Mouse (Mus musculus): Measurements from ENCODE around the gene Gm28845.
"Not testable (repeated sequence)": the region's sequence is repeated elsewhere in the genome, so short reads cannot be mapped to it uniquely, and the experiment has no call there.

Gm28845 gene

DNA sequence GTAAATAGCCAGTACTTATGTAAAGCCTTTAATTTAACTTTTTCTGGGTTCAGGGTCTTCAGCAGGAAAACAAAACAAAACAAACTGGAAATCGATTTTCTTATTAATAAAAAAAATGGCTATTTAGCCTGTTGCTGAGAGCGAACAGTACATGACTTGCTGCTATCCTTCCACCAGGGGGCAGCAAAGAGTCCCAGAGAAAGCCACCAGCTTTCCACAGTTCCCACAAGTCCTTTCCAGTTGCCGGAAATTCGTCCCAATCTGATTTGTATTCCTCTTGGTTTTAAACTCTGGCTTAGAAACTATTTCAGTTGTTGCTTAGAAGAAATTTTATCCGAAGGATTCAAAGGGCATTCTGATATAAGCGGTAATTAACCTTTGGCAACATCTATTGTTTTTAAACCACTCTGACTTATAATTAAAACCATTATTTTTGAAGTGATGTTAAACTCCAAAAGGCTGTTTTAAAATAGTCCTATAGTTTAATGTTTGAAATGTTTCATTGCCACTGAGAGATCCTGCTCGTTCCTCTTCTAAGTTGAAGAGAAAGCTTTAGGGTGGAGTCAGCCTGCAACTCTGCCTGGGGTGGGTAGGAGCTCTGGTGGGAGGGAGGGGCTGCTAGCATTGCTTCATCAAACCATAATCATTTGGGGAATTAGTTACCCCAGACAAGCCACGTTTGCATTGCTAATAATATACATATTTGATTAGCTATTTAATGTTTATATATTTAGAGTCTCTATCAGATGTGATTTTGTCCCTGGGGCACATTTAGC, 7.1 kb downstream of the Gm28845 start:
- in situ Hi-C loops (cut with MboI; ENCODE audit: low pct_unique_long_range_greater_than_20kb in 1 of 2, low sequenced_read_pairs in 2 of 2, unreplicated experiment in 1 of 2), result loop anchor here (5.0 kb wide), 1 partner anchor 65 kb away; no protein-coding TSS in a partner anchor

DNA sequence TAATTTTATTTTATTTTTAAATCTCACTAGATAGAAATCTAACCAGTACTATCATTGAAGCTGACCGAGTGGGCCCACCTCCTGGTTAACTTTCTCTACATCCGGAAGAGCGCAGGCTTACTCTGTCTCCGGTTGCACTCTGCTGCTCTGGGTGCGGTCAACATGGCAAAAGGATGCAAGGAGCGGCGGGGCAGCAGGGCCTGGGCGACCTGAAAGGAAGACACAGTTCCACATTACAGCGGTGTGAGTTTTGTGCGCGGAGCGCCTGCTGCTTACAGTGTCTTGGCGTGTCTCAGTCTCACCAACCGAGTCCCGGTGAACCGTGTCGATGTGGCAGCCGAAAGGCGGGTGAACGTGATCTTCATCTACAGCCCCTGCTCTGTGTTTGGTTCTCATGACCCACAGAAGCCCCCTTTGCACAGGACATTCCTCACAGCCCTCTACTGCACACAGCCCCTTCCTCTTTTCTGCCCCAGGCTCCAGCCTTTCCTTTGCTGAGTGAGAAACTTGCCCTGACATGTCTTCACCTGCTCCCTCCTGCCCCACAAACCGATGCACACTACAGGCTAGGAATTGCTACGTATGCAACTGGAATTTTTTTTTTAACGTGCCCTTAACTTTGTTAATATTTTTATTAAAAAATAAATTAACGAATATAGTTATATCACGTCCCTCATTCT, 9.5 kb downstream of the Gm28845 start:
- in situ Hi-C loops (cut with MboI; ENCODE audit: low pct_unique_long_range_greater_than_20kb in 1 of 2, low sequenced_read_pairs in 2 of 2, unreplicated experiment in 1 of 2), result loop anchor here (5.0 kb wide), 1 partner anchor 67 kb away; no protein-coding TSS in a partner anchor

DNA sequence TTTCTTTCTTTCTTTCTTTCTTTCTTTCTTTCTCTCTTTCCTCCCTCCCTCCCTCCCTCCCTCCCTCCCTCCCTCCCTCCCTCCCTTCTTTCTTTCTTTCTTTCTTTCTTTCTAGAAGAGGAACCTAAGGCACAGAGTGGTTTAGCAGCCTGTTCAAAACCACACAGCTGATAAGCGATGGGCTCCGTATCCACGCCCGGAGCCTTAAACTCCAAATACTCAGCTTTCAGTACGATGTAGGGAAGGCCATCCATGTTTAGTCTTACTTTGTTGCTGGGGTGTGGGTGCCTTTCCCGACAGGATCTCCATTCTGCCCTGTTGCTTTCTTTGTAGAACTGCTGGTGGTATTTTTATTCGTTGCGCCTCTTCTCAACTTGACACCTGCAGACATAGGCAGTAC, 10.2 kb downstream of the Gm28845 start:
- in situ Hi-C loops (cut with MboI; ENCODE audit: low pct_unique_long_range_greater_than_20kb in 1 of 2, low sequenced_read_pairs in 2 of 2, unreplicated experiment in 1 of 2), result no loop called here

DNA sequence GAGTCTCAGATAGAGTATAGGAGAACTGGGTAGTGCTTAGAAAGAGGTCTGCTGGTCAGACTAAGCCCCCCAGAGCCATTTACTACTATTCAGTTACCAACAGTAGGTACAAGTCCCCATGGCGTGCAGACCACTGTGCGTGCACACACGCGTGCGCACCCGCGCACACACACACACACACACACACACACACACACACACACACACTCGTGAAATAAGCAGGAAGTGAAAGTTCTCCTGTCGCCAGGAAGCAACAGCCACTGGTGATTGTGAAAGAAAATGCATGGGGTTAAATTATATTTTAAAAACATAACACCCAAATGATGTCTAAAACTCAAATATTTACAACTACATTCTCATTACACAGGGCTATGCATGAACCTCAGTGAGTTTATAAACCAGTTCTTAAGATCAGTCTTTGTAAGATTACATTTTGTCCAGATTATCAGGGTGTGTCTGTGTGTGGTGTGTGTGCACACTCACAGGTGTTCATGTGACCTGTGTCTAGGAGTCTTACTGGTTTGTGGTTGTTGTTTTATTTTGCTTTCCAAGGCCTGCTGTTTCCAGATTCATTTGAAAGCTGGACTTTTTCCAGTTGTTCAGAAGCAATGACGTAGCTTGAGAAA, 11.6 kb downstream of the Gm28845 start:
- in situ Hi-C loops (cut with MboI; ENCODE audit: low pct_unique_long_range_greater_than_20kb in 1 of 2, low sequenced_read_pairs in 2 of 2, unreplicated experiment in 1 of 2), result no loop called here

DNA sequence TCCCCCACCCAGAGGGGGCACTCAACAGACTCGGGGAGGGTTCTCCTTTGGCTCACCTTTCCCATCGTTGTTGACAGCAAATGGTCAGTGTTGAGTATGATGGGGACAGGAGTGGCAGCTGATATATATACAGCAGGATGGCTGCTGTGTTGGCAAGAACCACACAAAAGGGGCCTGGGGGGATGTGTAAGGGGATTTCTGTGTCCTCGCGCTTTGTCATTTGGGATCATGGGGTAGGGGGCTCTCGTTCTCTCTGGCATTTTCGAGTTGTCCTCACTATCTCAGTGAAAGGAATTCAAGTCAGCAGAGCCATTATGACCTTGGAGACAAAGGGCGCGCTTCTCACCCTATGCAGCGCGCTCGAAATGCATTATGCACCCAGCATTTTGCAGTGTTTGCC, 16.1 kb downstream of the Gm28845 start, which contains the start of gene Cryga:
Gene Cryga, minus strand, starts transcription at position 101 of the 400 bp plus-strand sequence.
- in situ Hi-C loops (cut with MboI; ENCODE audit: low pct_unique_long_range_greater_than_20kb in 1 of 2, low sequenced_read_pairs in 2 of 2, unreplicated experiment in 1 of 2), result no loop called here

DNA sequence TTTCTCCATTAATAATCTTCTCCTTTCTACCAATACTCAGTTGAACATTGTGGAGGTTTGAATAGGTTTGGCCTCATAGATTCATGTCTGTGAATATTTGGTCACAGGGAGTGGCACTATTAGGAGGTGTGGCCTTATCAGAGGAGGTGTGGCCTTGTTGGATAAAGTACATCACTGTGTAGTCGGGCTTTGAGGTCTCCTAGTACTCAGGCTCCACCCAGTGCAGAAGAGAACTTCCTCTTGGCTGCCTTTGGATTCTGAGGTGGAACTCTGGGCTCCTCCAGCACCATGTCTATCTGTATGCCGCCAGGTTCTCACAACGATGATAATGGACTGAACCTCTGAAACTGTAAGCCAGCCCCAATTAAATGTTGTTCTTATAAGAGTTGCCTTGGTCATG, 22.4 kb downstream of the Gm28845 start:
- in situ Hi-C loops (cut with MboI; ENCODE audit: low pct_unique_long_range_greater_than_20kb in 1 of 2, low sequenced_read_pairs in 2 of 2, unreplicated experiment in 1 of 2), result no loop called here

DNA sequence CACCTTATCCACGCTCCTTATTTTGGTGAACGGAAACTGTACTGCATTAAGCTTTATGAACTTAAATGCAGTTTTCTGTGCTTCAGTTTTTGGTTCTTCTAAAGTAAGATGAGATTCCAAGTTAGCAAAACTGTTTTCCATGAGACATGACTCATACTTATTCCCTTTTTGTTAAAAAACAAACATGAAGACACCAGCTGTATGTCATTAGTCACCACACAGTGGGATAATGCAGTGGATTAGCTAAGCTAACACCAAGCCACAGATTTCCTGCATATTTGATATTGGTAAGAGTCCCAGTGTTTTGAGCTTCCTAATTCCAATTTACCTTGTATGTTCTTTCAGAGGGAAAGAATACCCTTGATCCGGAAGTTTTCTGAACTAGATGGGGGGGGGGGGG, 27.8 kb downstream of the Gm28845 start:
- in situ Hi-C loops (cut with MboI; ENCODE audit: low pct_unique_long_range_greater_than_20kb in 1 of 2, low sequenced_read_pairs in 2 of 2, unreplicated experiment in 1 of 2), result no loop called here

DNA sequence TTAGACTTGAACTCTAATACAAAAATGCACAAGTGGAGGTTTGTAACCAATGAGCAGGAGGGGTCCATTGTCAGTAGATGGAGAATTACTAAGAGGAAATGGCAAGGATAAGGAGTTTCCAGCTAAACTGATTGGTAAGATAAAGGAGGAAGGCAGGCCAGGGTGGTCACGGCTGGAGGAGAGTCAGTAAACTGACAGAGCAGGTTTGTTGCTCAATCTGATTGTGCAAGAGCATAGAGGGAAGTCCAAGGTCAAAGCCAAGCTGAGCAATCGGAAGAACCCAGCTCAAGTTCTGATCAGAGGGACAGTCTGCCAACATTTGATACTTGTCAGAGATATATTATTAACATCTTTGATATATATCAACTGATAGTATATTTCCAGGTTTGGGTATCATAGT, 29.0 kb downstream of the Gm28845 start:
- in situ Hi-C loops (cut with MboI; ENCODE audit: low pct_unique_long_range_greater_than_20kb in 1 of 2, low sequenced_read_pairs in 2 of 2, unreplicated experiment in 1 of 2), result no loop called here

DNA sequence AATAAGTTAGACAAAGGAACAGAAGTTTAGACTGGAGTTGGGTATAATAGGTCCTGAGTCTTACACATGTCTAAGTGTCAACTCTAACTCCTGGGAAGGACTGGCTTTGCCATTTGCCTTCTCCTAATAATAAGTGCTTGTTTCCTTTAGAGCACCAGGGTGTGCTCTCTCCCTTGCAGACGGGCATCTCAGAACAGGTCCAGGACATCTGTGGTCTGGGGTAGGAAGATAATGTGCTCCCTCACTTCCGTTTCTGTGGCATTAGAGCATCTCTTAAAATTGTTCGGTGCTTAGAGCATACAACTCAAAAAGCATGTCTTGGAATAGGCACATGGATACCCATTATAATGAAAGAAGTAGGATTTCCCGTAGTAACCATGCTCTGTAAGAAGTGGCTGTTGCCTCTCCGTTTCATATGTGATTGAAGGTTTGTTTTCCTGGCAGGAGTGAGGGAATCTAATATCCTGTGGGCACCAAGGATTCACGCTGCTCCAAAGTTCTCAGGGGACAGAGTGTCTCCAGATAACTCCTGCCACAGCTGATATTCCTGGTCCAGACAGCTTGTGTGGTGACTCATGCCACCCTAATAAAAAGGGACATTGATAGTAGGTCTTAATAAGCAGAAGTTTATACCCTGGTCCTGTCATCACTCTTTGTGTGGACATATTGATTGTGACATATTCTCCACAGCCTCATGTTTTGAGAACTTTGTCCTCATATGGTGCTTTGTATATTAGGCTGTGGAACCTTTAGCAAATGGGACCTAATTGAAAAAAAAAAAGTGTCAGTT, 30.6 kb downstream of the Gm28845 start:
- in situ Hi-C loops (cut with MboI; ENCODE audit: low pct_unique_long_range_greater_than_20kb in 1 of 2, low sequenced_read_pairs in 2 of 2, unreplicated experiment in 1 of 2), result no loop called here

DNA sequence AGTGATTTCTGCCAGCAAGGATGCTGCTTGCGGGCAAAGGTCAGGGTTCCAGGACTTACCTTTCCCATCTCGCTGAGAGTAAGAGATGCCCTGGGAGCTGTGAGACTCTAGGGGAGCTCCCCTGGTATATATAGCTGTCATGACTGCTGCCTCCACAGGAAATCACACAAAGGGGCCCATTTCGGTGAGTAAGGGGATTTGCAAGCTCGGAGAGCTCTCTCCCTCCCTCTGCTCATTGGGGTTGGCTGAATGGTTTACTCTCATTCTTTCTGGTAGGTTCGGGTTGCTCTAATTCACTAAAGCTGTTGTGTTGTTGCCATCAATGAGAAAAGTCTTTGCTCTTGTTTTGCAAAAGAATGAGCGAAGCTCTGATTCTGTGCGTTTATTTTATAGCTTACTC, 37.2 kb downstream of the Gm28845 start, which contains the start of gene Crygb:
Gene Crygb, minus strand, starts transcription at position 101 of the 400 bp plus-strand sequence.
- in situ Hi-C loops (cut with MboI; ENCODE audit: low pct_unique_long_range_greater_than_20kb in 1 of 2, low sequenced_read_pairs in 2 of 2, unreplicated experiment in 1 of 2), result no loop called here

DNA sequence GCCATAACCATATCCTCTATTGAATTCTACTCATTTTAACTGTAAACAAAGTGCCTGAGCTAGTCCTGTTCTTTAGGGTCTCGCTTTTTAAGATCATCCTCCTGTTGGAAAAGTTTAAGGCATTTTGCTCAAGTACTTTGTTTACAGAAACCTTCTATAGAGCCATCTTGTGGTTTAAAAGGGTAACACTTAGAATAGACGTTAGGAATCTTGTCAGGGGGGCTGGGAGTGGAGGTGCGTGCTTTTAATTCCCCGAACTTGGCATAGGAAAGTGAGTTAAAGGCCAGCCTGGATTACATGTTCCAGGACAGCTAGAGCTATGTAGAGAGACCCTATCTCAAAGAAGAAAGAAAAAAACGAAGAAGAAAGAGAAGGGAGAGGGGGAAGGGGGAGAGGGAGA, 43.8 kb downstream of the Gm28845 start:
- in situ Hi-C loops (cut with MboI; ENCODE audit: low pct_unique_long_range_greater_than_20kb in 1 of 2, low sequenced_read_pairs in 2 of 2, unreplicated experiment in 1 of 2), result no loop called here

DNA sequence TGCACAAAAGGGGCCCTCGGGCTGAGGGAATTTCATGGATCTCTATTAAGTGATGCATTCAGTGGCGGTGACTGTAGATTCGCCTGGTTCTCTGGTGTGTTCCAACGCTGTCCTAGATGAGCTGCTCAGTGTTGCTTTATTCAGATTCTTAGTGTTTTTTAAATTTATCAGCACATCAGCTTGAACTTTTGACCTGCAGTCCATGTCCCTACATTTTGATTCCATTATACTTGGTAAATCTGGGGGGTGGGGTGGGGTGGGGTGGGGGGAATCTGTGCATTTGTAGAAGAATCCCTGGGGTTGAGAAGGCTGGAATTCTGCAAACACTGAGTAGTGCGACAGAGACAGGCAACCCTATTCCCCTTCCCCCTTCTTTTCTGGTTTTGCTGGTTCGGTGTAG, 45.8 kb downstream of the Gm28845 start, which contains the start of gene Crygc:
Gene Crygc, minus strand, starts transcription at position 101 of the 400 bp plus-strand sequence.
- in situ Hi-C loops (cut with MboI; ENCODE audit: low pct_unique_long_range_greater_than_20kb in 1 of 2, low sequenced_read_pairs in 2 of 2, unreplicated experiment in 1 of 2), result no loop called here

DNA sequence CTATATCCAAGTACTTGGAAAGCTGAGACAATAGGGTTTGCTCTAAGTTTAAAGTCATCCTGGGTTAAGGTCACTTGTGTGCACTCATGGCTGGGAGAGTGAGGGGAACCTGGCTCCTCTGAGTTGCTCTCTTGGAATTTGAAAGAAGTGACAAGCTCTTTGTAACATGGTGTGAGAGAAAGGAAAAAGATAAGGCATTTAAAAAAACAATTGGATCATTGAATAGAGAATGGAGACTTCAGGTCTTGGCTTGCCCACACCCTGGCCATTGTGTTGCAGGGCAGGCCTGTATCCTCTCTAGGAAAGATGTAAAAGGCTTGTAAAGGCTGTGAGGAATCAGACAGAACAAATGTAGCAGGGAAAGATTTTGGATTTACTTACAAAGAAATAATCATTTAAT, 51.5 kb downstream of the Gm28845 start:
- in situ Hi-C loops (cut with MboI; ENCODE audit: low pct_unique_long_range_greater_than_20kb in 1 of 2, low sequenced_read_pairs in 2 of 2, unreplicated experiment in 1 of 2), result no loop called here

DNA sequence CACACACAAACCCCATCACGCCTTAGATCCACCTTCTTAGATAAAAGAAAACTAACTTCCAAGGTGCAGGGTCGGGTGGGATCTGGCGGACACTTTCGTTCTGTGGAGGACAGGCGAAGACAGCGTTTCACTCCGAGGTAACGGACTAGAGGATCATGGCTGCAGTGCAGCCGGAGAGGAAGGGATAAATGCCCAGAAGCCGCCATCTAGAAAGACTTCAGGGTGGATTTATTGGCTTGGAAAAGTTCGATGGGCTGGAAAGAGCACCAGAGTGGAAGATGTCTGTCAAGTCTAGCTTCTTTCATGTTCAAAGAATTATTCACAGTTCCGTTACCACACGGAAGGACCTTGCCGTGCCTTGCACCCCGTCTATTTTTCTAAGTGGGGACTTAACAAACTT, 55.2 kb downstream of the Gm28845 start:
- in situ Hi-C loops (cut with MboI; ENCODE audit: low pct_unique_long_range_greater_than_20kb in 1 of 2, low sequenced_read_pairs in 2 of 2, unreplicated experiment in 1 of 2), result no loop called here

DNA sequence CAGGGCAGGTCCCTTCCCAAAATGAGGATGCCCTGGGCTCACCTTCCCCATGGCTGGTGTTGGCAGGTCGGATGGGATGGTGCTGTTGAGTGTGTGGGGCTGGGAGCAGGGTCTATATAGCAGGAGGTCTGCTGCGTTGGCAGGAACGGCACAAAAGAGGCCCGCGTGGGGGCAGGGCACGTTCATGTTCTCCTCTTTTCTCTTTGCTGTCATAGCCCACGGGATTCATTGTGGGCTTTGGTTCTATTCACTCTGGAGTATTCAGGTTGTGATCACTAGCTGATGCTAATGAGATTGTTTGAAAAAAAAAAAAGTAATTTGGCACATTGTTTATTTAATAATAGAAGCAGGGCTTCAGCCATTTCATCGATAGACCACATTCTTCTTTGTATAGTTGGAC, 56.0 kb downstream of the Gm28845 start, which contains the start of gene Crygd:
Gene Crygd, minus strand, starts transcription at position 101 of the 400 bp plus-strand sequence.
- in situ Hi-C loops (cut with MboI; ENCODE audit: low pct_unique_long_range_greater_than_20kb in 1 of 2, low sequenced_read_pairs in 2 of 2, unreplicated experiment in 1 of 2), result no loop called here

DNA sequence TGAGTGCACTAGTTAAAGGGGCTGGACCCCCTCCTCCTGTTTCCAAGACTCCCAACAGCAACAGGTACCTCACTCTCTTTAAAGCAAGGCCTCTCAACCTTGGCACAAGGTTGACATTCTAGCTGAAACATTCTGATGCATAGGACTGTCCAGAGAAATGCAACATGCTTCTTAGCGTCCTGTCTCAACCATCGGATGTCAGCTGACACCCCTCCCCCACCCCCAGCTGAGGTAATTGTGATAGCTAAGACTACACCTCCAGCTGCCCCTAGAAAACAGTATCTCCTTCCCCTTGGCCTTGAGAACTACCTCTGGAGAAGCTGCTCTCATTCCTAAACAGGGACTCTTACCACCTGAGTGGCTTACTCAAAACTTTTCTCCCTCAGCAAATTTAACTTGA, 67.2 kb downstream of the Gm28845 start:
- in situ Hi-C loops (cut with MboI; ENCODE audit: low pct_unique_long_range_greater_than_20kb in 1 of 2, low sequenced_read_pairs in 2 of 2, unreplicated experiment in 1 of 2), result no loop called here

DNA sequence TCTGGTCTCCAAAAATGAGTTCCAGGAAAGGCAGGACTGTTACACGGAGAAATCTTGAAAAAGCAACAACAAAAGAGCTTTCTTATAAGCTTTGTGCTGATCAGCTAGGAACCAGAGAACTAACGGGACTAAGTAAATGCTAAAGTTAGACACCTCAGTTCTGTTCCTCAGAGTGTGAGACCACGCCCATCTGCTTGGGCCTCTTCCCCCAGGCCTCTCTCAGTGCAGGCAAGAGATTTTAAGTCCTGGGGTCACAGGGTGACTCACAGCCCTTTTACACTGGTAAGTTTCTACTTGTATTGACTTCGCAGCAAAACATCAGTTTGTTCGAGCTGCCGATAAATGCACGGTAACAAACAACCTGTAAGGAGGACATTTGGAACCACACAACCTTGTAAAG, 67.7 kb downstream of the Gm28845 start:
- in situ Hi-C loops (cut with MboI; ENCODE audit: low pct_unique_long_range_greater_than_20kb in 1 of 2, low sequenced_read_pairs in 2 of 2, unreplicated experiment in 1 of 2), result no loop called here

DNA sequence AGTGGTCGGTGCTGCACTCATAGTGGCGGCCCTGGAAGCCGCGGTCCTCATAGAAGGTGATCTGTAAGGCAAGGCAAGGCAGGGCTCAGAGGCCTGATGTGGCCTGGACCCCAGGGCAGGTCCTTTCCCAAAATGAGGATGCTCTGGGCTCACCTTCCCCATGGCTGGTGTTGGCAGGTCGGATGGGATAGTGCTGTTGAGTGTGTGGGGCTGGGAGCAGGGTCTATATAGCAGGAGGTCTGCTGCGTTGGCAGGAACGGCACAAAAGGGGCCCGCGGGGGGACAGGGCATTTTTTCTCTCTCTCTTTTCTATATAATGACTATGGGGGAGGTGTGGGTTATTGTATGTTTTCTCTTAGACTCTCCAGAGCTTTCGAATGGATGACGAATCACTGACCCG, 68.4 kb downstream of the Gm28845 start, which contains the start of gene Cryge:
Gene Cryge, minus strand, starts transcription at position 198 of the 400 bp plus-strand sequence.
- in situ Hi-C loops (cut with MboI; ENCODE audit: low pct_unique_long_range_greater_than_20kb in 1 of 2, low sequenced_read_pairs in 2 of 2, unreplicated experiment in 1 of 2), result not testable (repeated sequence)

Measured in mouse embryonic stem cell (cell line).